ENCODE assay signal across 8 mouse cellular contexts in genomic region chr1:171247916-171248315, GRCm38 (mm10). TPM values are rescaled to one million over a fixed set of nuclear protein-coding genes. Genes with fewer than 3 reads are reported as not detected.
DNase-seq lines count a peak whose midpoint lies in the region; ATAC-seq and TF ChIP-seq lines count a peak whose summit lies in the region.

No protein-coding gene starts in this region.

- no peak for TF ChIP-seq EP300 in stomach, postnatal 0 days (optimal IDR thresholded peaks at IDR 0.05)

- no peak for TF ChIP-seq CTCF in spleen, adult 2 months (IDR thresholded peaks at IDR 0.05; ENCODE audit: extremely low read depth, insufficient read depth, insufficient read length, insufficient replicate concordance)
- no peak for TF ChIP-seq CTCF in stomach, postnatal 0 days (IDR thresholded peaks at IDR 0.05; ENCODE audit: low read depth)
- no peak for TF ChIP-seq CTCF in lung, adult 2 months (IDR thresholded peaks at IDR 0.05; ENCODE audit: insufficient read depth, low read length)

- peaks cover 2% of the 10 kb centered on the region; the same call in 1 of the 2 replicates for H3K36me3 ChIP-seq in spleen, adult 2 months (ENCODE audit: control insufficient read depth, insufficient read depth, low read length)
- H3K36me3 ChIP-seq in heart, embryonic 10.5 days = peaks cover 26% of the 10 kb centered on the region
- H3K36me3 ChIP-seq in limb, embryonic 15.5 days = peaks cover 17% of the 10 kb centered on the region
- H3K36me3 ChIP-seq in stomach, postnatal 0 days (ENCODE audit: control insufficient read depth, insufficient read depth, low read length) = no peaks in the 10 kb centered on the region

- peaks cover 4% of the 10 kb centered on the region; the same call in 1 of the 2 replicates for H3K4me1 ChIP-seq in spleen, adult 2 months (ENCODE audit: control insufficient read depth, insufficient read depth, insufficient read length)
- H3K4me1 ChIP-seq in heart, embryonic 10.5 days = peaks cover 68% of the 10 kb centered on the region
- peaks cover 68% of the 10 kb centered on the region for H3K4me1 ChIP-seq in limb, embryonic 15.5 days
- peaks cover 10% of the 10 kb centered on the region for H3K4me1 ChIP-seq in stomach, postnatal 0 days (replicated peaks; ENCODE audit: control insufficient read depth, insufficient read depth)
- peaks cover 15% of the 10 kb centered on the region for H3K4me1 ChIP-seq in lung, adult 2 months (ENCODE audit: control insufficient read depth, insufficient read depth, low read length)

- ATAC-seq in limb, embryonic 15.5 days (ENCODE audit: insufficient number of reproducible peaks, low FRiP score, low TSS enrichment, low read depth) = no peak
- ATAC-seq in stomach, postnatal 0 days (ENCODE audit: low FRiP score, low TSS enrichment) = no peak

- H3K9ac ChIP-seq in limb, embryonic 15.5 days = no peak overlapping the region
- H3K9ac ChIP-seq in stomach, postnatal 0 days (ENCODE audit: low read length) = peak overlapping the region; percentile 55

- 0 out of 2 replicates have a peak, but pooled peaks cover 1% of the 10 kb centered on the region for H3K27me3 ChIP-seq in spleen, adult 2 months (ENCODE audit: control insufficient read depth, insufficient read depth, low read length)
- 0 out of 2 replicates have a peak, but pooled peaks cover 7% of the 10 kb centered on the region for H3K27me3 ChIP-seq in heart, embryonic 10.5 days (ENCODE audit: insufficient read depth, poor library complexity, severe bottlenecking)
- no peaks in the 10 kb centered on the region for H3K27me3 ChIP-seq in limb, embryonic 15.5 days
- H3K27me3 ChIP-seq in stomach, postnatal 0 days (ENCODE audit: control insufficient read depth, insufficient read depth, low read length) = no peaks in the 10 kb centered on the region

- no peak overlapping the region for H3K4me3 ChIP-seq in spleen, adult 2 months (ENCODE audit: extremely low read depth, insufficient read depth, insufficient read length)
- H3K4me3 ChIP-seq in heart, embryonic 10.5 days = peak overlapping the region; percentile 89
- H3K4me3 ChIP-seq in limb, embryonic 15.5 days = peak overlapping the region; percentile 63
- H3K4me3 ChIP-seq in stomach, postnatal 0 days (ENCODE audit: low read depth, low read length) = 0 out of 2 replicates have a peak overlapping the region, but pooled peaks have one; percentile 81
- H3K4me3 ChIP-seq in lung, adult 2 months (replicated peaks; ENCODE audit: extremely low read depth, low read depth, low read length) = no peak overlapping the region

- H3K9me3 ChIP-seq in heart, embryonic 10.5 days = no peaks in the 10 kb centered on the region
- H3K9me3 ChIP-seq in limb, embryonic 15.5 days = no peaks in the 10 kb centered on the region
- H3K9me3 ChIP-seq in stomach, postnatal 0 days (ENCODE audit: control insufficient read depth, low read length) = no peaks in the 10 kb centered on the region

- H3K4me2 ChIP-seq in limb, embryonic 15.5 days = peak overlapping the region; percentile 58
- H3K4me2 ChIP-seq in stomach, postnatal 0 days (replicated peaks; ENCODE audit: low read depth) = peak overlapping the region; percentile 58

- peak overlapping the region; percentile 18 for H3K27ac ChIP-seq in spleen, adult 2 months (ENCODE audit: insufficient read depth, low read length)
- H3K27ac ChIP-seq in heart, embryonic 10.5 days = peak overlapping the region; percentile 98
- H3K27ac ChIP-seq in limb, embryonic 15.5 days = peak overlapping the region; percentile 94
- peak overlapping the region; percentile 90 for H3K27ac ChIP-seq in stomach, postnatal 0 days (replicated peaks)

- DNase-seq in spleen, adult 2 months (ENCODE audit: low read depth in 1 of 2, low spot score in 2 of 2) = no peak
- DNase-seq in spleen, postnatal 36 days (ENCODE audit: low spot score in 2 of 2) = no peak
- DNase-seq in heart, embryonic 10.5 days (ENCODE audit: low spot score) = no peak
- DNase-seq in stomach, postnatal 0 days (ENCODE audit: low spot score) = no peak
- DNase-seq in testis, postnatal 10 days (ENCODE audit: low spot score) = no peak
- DNase-seq in lung, adult 2 months = no peak
- no peak for DNase-seq in gastrocnemius, postnatal 10 days

- WGBS in spleen, adult 2 months = 59% methylated on average over 4 of the region's 4 CpGs
- 17% methylated on average over 4 of the region's 4 CpGs for WGBS in heart, embryonic 10.5 days
- 29% methylated on average over 4 of the region's 4 CpGs for WGBS in limb, embryonic 15.5 days
- 20% methylated on average over 4 of the region's 4 CpGs for WGBS in stomach, postnatal 0 days
- WGBS in lung, adult 2 months = 22% methylated on average over 4 of the region's 4 CpGs

- TF ChIP-seq POLR2A in spleen, adult 2 months (IDR thresholded peaks at IDR 0.05; ENCODE audit: low read depth, low read length) = no peak
- TF ChIP-seq POLR2A in lung, adult 2 months (IDR thresholded peaks at IDR 0.05; ENCODE audit: borderline replicate concordance, extremely low read depth, low read depth, low read length) = no peak

RNA-seq across cellular contexts. Expression of gene Adamts4, which starts 2.3 kb away (rescaled TPM):
- polyA plus RNA-seq in spleen, adult 2 months (2012; rRNA removed) = 0.63 and 0.64 TPM in 2 replicates
- 2.6 and 2.8 TPM in 2 replicates for polyA plus RNA-seq in heart, embryonic 10.5 days (2016; fragmentation: Nextera tagmentation; extraction: Ambion mirVana)
- polyA plus RNA-seq in limb, embryonic 15.5 days (2015; fragmentation: Nextera tagmentation; extraction: Ambion mirVana) = 17.6 and 19.4 TPM in 2 replicates
- polyA plus RNA-seq in stomach, postnatal 0 days (2015; fragmentation: Nextera tagmentation; extraction: Ambion mirVana) = 3.5 and 3.9 TPM in 2 replicates
- 1.2 and 1.3 TPM in 2 replicates for polyA plus RNA-seq in lung, adult 2 months (2012; rRNA removed)
- 1 to 10 TPM; 3.9 to 8.0 TPM for total RNA-seq in gastrocnemius, postnatal 10 days (2021)

RNA-seq across cellular contexts. Expression of gene Ndufs2, which starts 3.3 kb away (rescaled TPM):
- 52.4 and 59.6 TPM in 2 replicates for polyA plus RNA-seq in spleen, adult 2 months (2012; rRNA removed)
- 390 and 470 TPM in 2 replicates for polyA plus RNA-seq in heart, embryonic 10.5 days (2016; fragmentation: Nextera tagmentation; extraction: Ambion mirVana)
- 217 and 252 TPM in 2 replicates for polyA plus RNA-seq in limb, embryonic 15.5 days (2015; fragmentation: Nextera tagmentation; extraction: Ambion mirVana)
- 210 and 218 TPM in 2 replicates for polyA plus RNA-seq in stomach, postnatal 0 days (2015; fragmentation: Nextera tagmentation; extraction: Ambion mirVana)
- 78.8 and 118 TPM in 2 replicates for polyA plus RNA-seq in lung, adult 2 months (2012; rRNA removed)
- 100 to 1,000 TPM; 468 to 578 TPM for total RNA-seq in gastrocnemius, postnatal 10 days (2021)

RNA-seq across cellular contexts. Expression of gene Fcer1g, which starts 13.8 kb away (rescaled TPM):
- 237 and 307 TPM in 2 replicates for polyA plus RNA-seq in spleen, adult 2 months (2012; rRNA removed)
- 4.9 and 12.1 TPM in 2 replicates for polyA plus RNA-seq in heart, embryonic 10.5 days (2016; fragmentation: Nextera tagmentation; extraction: Ambion mirVana)
- 94.7 and 98.6 TPM in 2 replicates for polyA plus RNA-seq in limb, embryonic 15.5 days (2015; fragmentation: Nextera tagmentation; extraction: Ambion mirVana)
- polyA plus RNA-seq in stomach, postnatal 0 days (2015; fragmentation: Nextera tagmentation; extraction: Ambion mirVana) = 51.3 and 59.4 TPM in 2 replicates
- 117 and 158 TPM in 2 replicates for polyA plus RNA-seq in lung, adult 2 months (2012; rRNA removed)
- 10 to 100 TPM; 10.4 to 13.3 TPM for total RNA-seq in gastrocnemius, postnatal 10 days (2021)

RNA-seq across cellular contexts. Expression of gene B4galt3, which starts 22.2 kb away (rescaled TPM):
- polyA plus RNA-seq in spleen, adult 2 months (2012; rRNA removed) = 59.5 and 67.8 TPM in 2 replicates
- 53.3 and 62.4 TPM in 2 replicates for polyA plus RNA-seq in heart, embryonic 10.5 days (2016; fragmentation: Nextera tagmentation; extraction: Ambion mirVana)
- 63.2 and 69.1 TPM in 2 replicates for polyA plus RNA-seq in limb, embryonic 15.5 days (2015; fragmentation: Nextera tagmentation; extraction: Ambion mirVana)
- polyA plus RNA-seq in stomach, postnatal 0 days (2015; fragmentation: Nextera tagmentation; extraction: Ambion mirVana) = 32.9 and 34.2 TPM in 2 replicates
- 72.0 and 75.8 TPM in 2 replicates for polyA plus RNA-seq in lung, adult 2 months (2012; rRNA removed)
- total RNA-seq in gastrocnemius, postnatal 10 days (2021) = 10 to 100 TPM; 11.0 to 17.6 TPM

RNA-seq across cellular contexts. Expression of gene Apoa2, which starts 23.1 kb away (rescaled TPM):
- 1.2 and 1.8 TPM in 2 replicates for polyA plus RNA-seq in spleen, adult 2 months (2012; rRNA removed)
- polyA plus RNA-seq in heart, embryonic 10.5 days (2016; fragmentation: Nextera tagmentation; extraction: Ambion mirVana) = 16.2 and 315 TPM in 2 replicates
- 3.6 and 17.5 TPM in 2 replicates for polyA plus RNA-seq in limb, embryonic 15.5 days (2015; fragmentation: Nextera tagmentation; extraction: Ambion mirVana)
- 26.3 and 49.4 TPM in 2 replicates for polyA plus RNA-seq in stomach, postnatal 0 days (2015; fragmentation: Nextera tagmentation; extraction: Ambion mirVana)
- polyA plus RNA-seq in lung, adult 2 months (2012; rRNA removed) = 4.7 and 7.2 TPM in 2 replicates
- 1 to 10 TPM in 1 of 2 experiments, not detected in 1; 4.2 TPM for total RNA-seq in gastrocnemius, postnatal 10 days (2021)

Comparison
In these comparisons a context has a peak if more than half of its experiments do, and no peak if none do; other contexts are left out.
1. H3K27ac ChIP-seq: peak in every context shown above with its lines; median percentile 98 in heart, embryonic 10.5 days; 94 in limb, embryonic 15.5 days; 90 in stomach, postnatal 0 days; 18 in spleen, adult 2 months.
2. H3K4me3 ChIP-seq: peak in heart, embryonic 10.5 days (single experiment), limb, embryonic 15.5 days (single experiment) and stomach, postnatal 0 days (single experiment); none in spleen, adult 2 months (single experiment) and lung, adult 2 months (single experiment).